Mouse (Mus musculus) ES-E14 (cell line): ENCODE measurements around the gene Tmc2. TPM values are rescaled to one million over a fixed set of nuclear protein-coding genes. Genes with fewer than 3 reads are reported as not detected.

Experiments used
- DNase-seq: peaks from one replicate; pipeline ENCODE4 v3.0.0-alpha.2; 2013; ENCODE audit warnings: low read depth, low spot score
- H3K27ac ChIP-seq: 2 replicates; pipeline ENCODE4 v1.5.1; 2012; ENCODE audit warnings: low read depth, mild to moderate bottlenecking, low read length, moderate library complexity, mixed read lengths; ENCODE audit not compliant: poor library complexity, insufficient read depth, severe bottlenecking
- H3K36me3 ChIP-seq: 2 replicates; pipeline ENCODE4 v1.6.1; 2012; ENCODE audit warnings: mild to moderate bottlenecking, low read length, moderate library complexity, mixed read lengths; ENCODE audit not compliant: control insufficient read depth, poor library complexity, insufficient read depth, severe bottlenecking
- H3K4me1 ChIP-seq, 2 experiments: fragments of 150-350 bp in 1 of 2; sonication (generic) in 1 of 2; 2 replicates each; pipeline ENCODE4 v1.6.1; 2012; ENCODE audit warnings: low read length in 2 of 2, mild to moderate bottlenecking in 1 of 2, mixed read lengths in 1 of 2; ENCODE audit not compliant: control insufficient read depth in 2 of 2, insufficient read depth in 2 of 2, poor library complexity in 1 of 2
- H3K4me3 ChIP-seq, 2 experiments: fragments of 150-350 bp in 1 of 2; sonication (generic) in 1 of 2; 2 replicates each; pipeline ENCODE4 v1.5.1; 2012; ENCODE audit warnings: low read length in 2 of 2, low read depth in 1 of 2, mild to moderate bottlenecking in 1 of 2, mixed read lengths in 1 of 2; ENCODE audit not compliant: insufficient read depth in 1 of 2, poor library complexity in 1 of 2, severe bottlenecking in 1 of 2
- H3K9ac ChIP-seq: 2 replicates; pipeline ENCODE4 v1.6.1; 2012; ENCODE audit warnings: low read depth, mild to moderate bottlenecking, low read length, mixed read lengths; ENCODE audit not compliant: poor library complexity, insufficient read depth, severe bottlenecking
- H3K9me3 ChIP-seq: fragments of 150-350 bp; sonication (generic); 2 replicates; pipeline ENCODE4 v1.6.1; 2012; ENCODE audit warnings: low read depth, mild to moderate bottlenecking, low read length; ENCODE audit not compliant: control insufficient read depth, insufficient read depth
- CHD2 ChIP-seq: IDR thresholded peaks from 2 replicates; pipeline ENCODE4 v1.6.1; 2014; ENCODE audit warnings: mild to moderate bottlenecking, low read depth, low read length, inconsistent platforms
- HCFC1 ChIP-seq: IDR thresholded peaks from 2 replicates; pipeline ENCODE4 v1.6.1; 2012; ENCODE audit warnings: low read length, inconsistent platforms, borderline replicate concordance; ENCODE audit not compliant: insufficient read depth
- MAFK ChIP-seq: IDR thresholded peaks from 2 replicates; pipeline ENCODE4 v1.6.1; 2014; ENCODE audit warnings: mild to moderate bottlenecking, low read depth, low read length, inconsistent platforms; ENCODE audit not compliant: insufficient read depth
- ZC3H11A ChIP-seq: IDR thresholded peaks from 2 replicates; pipeline ENCODE4 v1.6.1; 2012; ENCODE audit warnings: low read depth, mild to moderate bottlenecking, inconsistent platforms, low read length, borderline replicate concordance
- ZNF384 ChIP-seq: IDR thresholded peaks from 2 replicates; pipeline ENCODE4 v1.6.1; 2012; ENCODE audit warnings: low read depth, low read length, inconsistent platforms
- in situ Hi-C, 2 experiments: fragments of 600-800 bp; cut with MboI; formaldehyde crosslinking; loops; one replicate each; pipeline ENCODE4 v1.15.1; 2025; ENCODE audit warnings: low sequenced_read_pairs in 2 of 2, inconsistent platforms in 1 of 2; ENCODE audit not compliant: unreplicated experiment in 2 of 2
- total RNA-seq: library from RNA; depleted of rRNA; stranded (reverse); fragments of 300-350 nt; gene quantifications from 2 replicates; pipeline ENCODE4 v1.2.3, GENCODE M21; 2012; rRNA removed

The Tmc2 gene
- total RNA-seq, result 0.09 and 0.16 TPM in 2 replicates

GRCm38 (mm10) chr2:130194894-130195293, at the start of gene Tmc2:
Tmc2 (plus strand) TSS chr2:130195194.
- Histone ChIP-seq H3K4me3 (no peak within 1 kb of the TSS), H3K4me1 (no peaks in the 10 kb centered on the region)
- in situ Hi-C loops, result no loop called here

DNA sequence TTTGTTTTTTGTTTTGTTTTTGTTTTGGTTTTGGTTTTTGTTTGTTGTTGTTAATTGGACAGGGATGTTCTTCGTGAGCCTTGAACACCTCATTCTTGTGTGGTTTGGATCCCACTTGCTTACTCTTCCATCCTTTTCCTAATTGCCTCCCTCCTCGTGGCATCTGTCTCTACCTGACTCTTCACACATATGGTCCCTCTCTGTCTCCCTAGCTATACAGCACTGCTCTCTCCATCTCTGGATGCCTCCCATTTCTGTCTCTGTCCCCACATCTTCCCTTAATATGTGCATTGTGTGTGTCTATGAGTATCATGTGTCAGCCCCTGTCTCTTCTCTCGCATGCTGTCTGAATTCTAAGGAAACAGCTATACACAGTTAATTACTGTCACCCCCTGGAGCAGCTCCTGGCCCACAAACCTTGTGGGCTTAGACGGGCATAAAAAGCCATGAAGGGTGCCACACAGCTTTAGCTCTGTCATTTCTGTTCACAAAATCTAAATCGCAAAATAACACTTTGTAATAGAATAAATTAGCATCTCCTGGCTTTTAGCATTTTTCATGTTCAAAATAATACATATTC, 48.8 kb upstream of the Tmc2 start:
- Histone ChIP-seq H3K4me3 (no peak overlapping the region), H3K9ac (no peak overlapping the region), H3K4me1 (no peaks in the 10 kb centered on the region), H3K9me3 (no peaks in the 10 kb centered on the region), H3K36me3 (no peaks in the 10 kb centered on the region), H3K27ac (no peak overlapping the region)
- in situ Hi-C loops, result no loop called here
- no peak for DNase-seq
- TF ChIP-seq ZC3H11A (no peak), CHD2 (no peak), ZNF384 (no peak), HCFC1 (no peak), MAFK (no peak)

More at GRCm38 (mm10) chr2:130194894-130195293, at the start of gene Tmc2:
- Histone ChIP-seq H3K36me3 (no peaks in the 10 kb centered on the region), H3K9me3 (no peaks in the 10 kb centered on the region), H3K9ac (no peak within 1 kb of the TSS), H3K27ac (no peak within 1 kb of the TSS)
- TF ChIP-seq ZNF384 (no peak), ZC3H11A (no peak), HCFC1 (no peak), MAFK (no peak), CHD2 (no peak)
- DNase-seq, result no peak

- H3K36me3 ChIP-seq, result no peaks in the 10 kb centered on the region
- H3K4me1 ChIP-seq, result no peaks in the 10 kb centered on the region
- no peak overlapping the region for H3K27ac ChIP-seq
- no peak for DNase-seq
- no peaks in the 10 kb centered on the region for H3K9me3 ChIP-seq
- in situ Hi-C loops, result no loop called here
- no peak overlapping the region for H3K9ac ChIP-seq
- TF ChIP-seq ZNF384, result no peak
- no peak for TF ChIP-seq HCFC1
- TF ChIP-seq ZC3H11A, result no peak
- TF ChIP-seq CHD2, result no peak
- no peak for TF ChIP-seq MAFK
- H3K4me3 ChIP-seq, result no peak overlapping the region
Measured at GRCm38 (mm10) chr2:130155171-130155570, 39.8 kb upstream of the Tmc2 start.

GRCm38 (mm10) chr2:130155851-130156250, 39.1 kb upstream of the Tmc2 start:
- no peak for TF ChIP-seq HCFC1
- TF ChIP-seq MAFK, result no peak
- no peak for TF ChIP-seq ZNF384
- TF ChIP-seq CHD2, result no peak
- TF ChIP-seq ZC3H11A, result no peak
- Histone ChIP-seq H3K27ac (no peak overlapping the region), H3K9ac (no peak overlapping the region), H3K36me3 (no peaks in the 10 kb centered on the region), H3K9me3 (no peaks in the 10 kb centered on the region), H3K4me1 (no peaks in the 10 kb centered on the region), H3K4me3 (no peak overlapping the region)
- in situ Hi-C loops, result no loop called here
- DNase-seq, result no peak
